In genomic region chr5:19264627-19265026, GRCm38 (mm10) we compare ENCODE assay signal across 10 mouse cellular contexts. TPM values are rescaled to one million over a fixed set of nuclear protein-coding genes. Genes with fewer than 3 reads are reported as not detected.
DNase-seq lines count a peak whose midpoint lies in the region; ATAC-seq and TF ChIP-seq lines count a peak whose summit lies in the region.
"Had no signal": no experiment of that assay in that cellular context is flagged by ENCODE, and none has a peak within 500 bp of the region (broad histone marks: within the 10 kb centered on the region; RNA-seq: fewer than 3 reads in every experiment).

No protein-coding gene starts in this region.

- WGBS in heart, postnatal 0 days = 69% methylated on average over 2 of the region's 2 CpGs
- WGBS in heart, embryonic 11.5 days (ENCODE audit: insufficient replicate concordance) = 57% methylated on average over 2 of the region's 2 CpGs
- 68% methylated on average over 2 of the region's 2 CpGs for WGBS in midbrain, postnatal 0 days
- WGBS in midbrain, embryonic 13.5 days = 78% methylated on average over 2 of the region's 2 CpGs

- no peak overlapping the region for H3K4me3 ChIP-seq in heart, postnatal 0 days (ENCODE audit: low read depth, low read length)
- H3K4me3 ChIP-seq in heart, embryonic 11.5 days (ENCODE audit: low read depth, low read length) = no peak overlapping the region
- no peak overlapping the region for H3K4me3 ChIP-seq in midbrain, postnatal 0 days (ENCODE audit: low read depth, low read length)
- H3K4me3 ChIP-seq in midbrain, embryonic 13.5 days (replicated peaks) = no peak overlapping the region

- H3K9ac ChIP-seq in heart, postnatal 0 days (replicated peaks; ENCODE audit: low read depth, low read length) = no peak overlapping the region
- no peak overlapping the region for H3K9ac ChIP-seq in heart, embryonic 11.5 days (ENCODE audit: low read depth, low read length)
- no peak overlapping the region for H3K9ac ChIP-seq in midbrain, postnatal 0 days (replicated peaks; ENCODE audit: low read length, poor library complexity, severe bottlenecking)
- H3K9ac ChIP-seq in midbrain, embryonic 13.5 days (replicated peaks) = no peak overlapping the region

- no peaks in the 10 kb centered on the region for H3K36me3 ChIP-seq in heart, postnatal 0 days (replicated peaks; ENCODE audit: control insufficient read depth, insufficient read depth, low read length)
- no peaks in the 10 kb centered on the region for H3K36me3 ChIP-seq in heart, embryonic 11.5 days (ENCODE audit: control insufficient read depth, insufficient read depth, low read length)
- no peaks in the 10 kb centered on the region for H3K36me3 ChIP-seq in midbrain, postnatal 0 days (ENCODE audit: insufficient read depth, low read length)
- H3K36me3 ChIP-seq in midbrain, embryonic 13.5 days = no peaks in the 10 kb centered on the region

- H3K9me3 ChIP-seq in heart, postnatal 0 days (replicated peaks; ENCODE audit: control insufficient read depth, low read length) = no peaks in the 10 kb centered on the region
- no peaks in the 10 kb centered on the region for H3K9me3 ChIP-seq in heart, embryonic 11.5 days (replicated peaks; ENCODE audit: control insufficient read depth, low read length)
- H3K9me3 ChIP-seq in midbrain, postnatal 0 days (ENCODE audit: low read length) = no peaks in the 10 kb centered on the region
- no peaks in the 10 kb centered on the region for H3K9me3 ChIP-seq in midbrain, embryonic 13.5 days

- peak; percentile 38 for TF ChIP-seq CTCF in heart, postnatal 0 days (IDR thresholded peaks at IDR 0.05; ENCODE audit: low read depth)
- TF ChIP-seq CTCF in midbrain, postnatal 0 days (IDR thresholded peaks at IDR 0.05) = peak; percentile 33

- TF ChIP-seq EP300 in heart, postnatal 0 days (IDR thresholded peaks at IDR 0.05; ENCODE audit: low read depth) = no peak

- no peak overlapping the region for H3K4me2 ChIP-seq in heart, postnatal 0 days (ENCODE audit: low read depth, low read length)
- H3K4me2 ChIP-seq in heart, embryonic 11.5 days = no peak overlapping the region
- no peak overlapping the region for H3K4me2 ChIP-seq in midbrain, postnatal 0 days (ENCODE audit: low read depth, low read length, poor library complexity, severe bottlenecking)
- H3K4me2 ChIP-seq in midbrain, embryonic 13.5 days (replicated peaks) = no peak overlapping the region

- no peak for ATAC-seq in heart, postnatal 0 days (ENCODE audit: insufficient read depth, low read depth)
- ATAC-seq in heart, embryonic 11.5 days (replicated peaks; ENCODE audit: insufficient number of reproducible peaks, low FRiP score, low TSS enrichment) = no peak
- ATAC-seq in midbrain, postnatal 0 days (ENCODE audit: low FRiP score) = no peak
- ATAC-seq in midbrain, embryonic 13.5 days = no peak
- ATAC-seq in erythroid progenitor cell, adult 5-6 weeks (replicated peaks; ENCODE audit: low FRiP score, poor library complexity, severe bottlenecking) = no peak

- H3K4me1 ChIP-seq in heart, postnatal 0 days (ENCODE audit: control insufficient read depth, insufficient read depth) = no peaks in the 10 kb centered on the region
- H3K4me1 ChIP-seq in heart, embryonic 11.5 days (ENCODE audit: control insufficient read depth, insufficient read depth, low read length) = no peaks in the 10 kb centered on the region
- no peaks in the 10 kb centered on the region for H3K4me1 ChIP-seq in midbrain, postnatal 0 days (ENCODE audit: insufficient read depth, low read length)
- no peaks in the 10 kb centered on the region for H3K4me1 ChIP-seq in midbrain, embryonic 13.5 days (replicated peaks)

- H3K27me3 ChIP-seq in heart, postnatal 0 days (ENCODE audit: control insufficient read depth, insufficient read depth, low read length) = no peaks in the 10 kb centered on the region
- no peaks in the 10 kb centered on the region for H3K27me3 ChIP-seq in heart, embryonic 11.5 days (ENCODE audit: control insufficient read depth, insufficient read depth, low read length)
- no peaks in the 10 kb centered on the region for H3K27me3 ChIP-seq in midbrain, postnatal 0 days (ENCODE audit: insufficient read depth, low read length)
- H3K27me3 ChIP-seq in midbrain, embryonic 13.5 days = no peaks in the 10 kb centered on the region

- H3K27ac ChIP-seq in heart, postnatal 0 days (ENCODE audit: low read depth) = no peak overlapping the region
- H3K27ac ChIP-seq in heart, embryonic 11.5 days (ENCODE audit: low read depth, low read length) = no peak overlapping the region
- H3K27ac ChIP-seq in midbrain, postnatal 0 days (ENCODE audit: low read depth, low read length) = no peak overlapping the region
- no peak overlapping the region for H3K27ac ChIP-seq in midbrain, embryonic 13.5 days

- no peak for DNase-seq in heart, postnatal 0 days (ENCODE audit: low spot score)
- DNase-seq in midbrain, postnatal 0 days (ENCODE audit: low spot score) = no peak
- peak; percentile 12 to 42 for DNase-seq in adrenal gland, postnatal 36 days
- peak; percentile 42 for DNase-seq in testis, postnatal 10 days (ENCODE audit: low spot score)
- DNase-seq: gastrocnemius, postnatal 10 days; heart, postnatal 36 days; thymus, adult 18-20 months had no signal

RNA-seq across cellular contexts. Expression of gene Magi2, which starts 37.8 kb away (rescaled TPM):
- total RNA-seq in heart, postnatal 0 days (2014; rRNA removed; ENCODE audit: low replicate concordance) = 4.9 and 9.5 TPM in 2 replicates
- 1.5 and 1.7 TPM in 2 replicates for polyA plus RNA-seq in heart, postnatal 0 days (2015; fragmentation: Nextera tagmentation; extraction: Ambion mirVana)
- 2.5 and 2.6 TPM in 2 replicates for polyA plus RNA-seq in heart, embryonic 11.5 days (2014; fragmentation: Nextera tagmentation; extraction: Ambion mirVana)
- total RNA-seq in midbrain, postnatal 0 days (2014; rRNA removed) = 57.9 and 59.3 TPM in 2 replicates
- 12.3 and 20.0 TPM in 2 replicates for polyA plus RNA-seq in midbrain, postnatal 0 days (2015; fragmentation: Nextera tagmentation; extraction: Ambion mirVana)
- polyA plus RNA-seq in midbrain, embryonic 13.5 days (2015; fragmentation: Nextera tagmentation; extraction: Ambion mirVana) = 28.0 TPM in 2 replicates
- total RNA-seq in adrenal gland, postnatal 36 days (2021) = 10 to 100 TPM in 1 of 2 experiments, 1 to 10 TPM in 1; 6.1 to 12.5 TPM
- total RNA-seq in erythroid progenitor cell, adult 5-6 weeks (2015; ENCODE audit: low replicate concordance) = not detected in 2 replicates
- 2.8 TPM in 1 of 2 replicates, not detected in the other for total RNA-seq in erythroid progenitor cell, adult 5-6 weeks (2017; ENCODE audit: low replicate concordance)

Comparison
In these comparisons a context has a peak if more than half of its experiments do, and no peak if none do; other contexts are left out.
1. DNase-seq: peak in adrenal gland, postnatal 36 days (2 of 2) and testis, postnatal 10 days (single experiment); none in heart, postnatal 0 days (single experiment) and midbrain, postnatal 0 days (single experiment).